Mouse (Mus musculus): ENCODE data around the gene Nudt16l1.

The Nudt16l1 gene

DNA sequence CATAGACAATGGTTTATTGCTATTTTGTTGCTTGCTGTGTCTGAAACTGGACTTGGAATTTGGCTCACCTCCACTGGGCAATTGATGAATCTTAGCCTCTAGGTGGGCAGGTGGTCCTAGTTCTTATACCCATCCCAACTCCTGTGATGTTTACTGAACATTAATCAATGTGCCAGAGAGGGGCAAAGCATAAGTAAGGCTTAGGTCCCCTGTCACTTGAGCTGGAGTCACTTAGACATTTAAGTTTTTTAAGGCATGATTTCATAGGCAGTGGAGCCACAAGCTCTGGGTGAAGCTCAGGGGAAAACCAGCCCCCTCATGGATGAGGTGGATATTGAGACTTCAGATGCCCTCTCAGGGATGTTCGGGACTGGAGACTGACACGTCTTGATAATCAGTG is at the start of gene Nudt16l1:
Nudt16l1 (plus strand) TSS at position 301 of the 400 bp plus-strand sequence.
- no peak for DNase-seq (ENCODE audit: low read depth, low spot score)

DNA sequence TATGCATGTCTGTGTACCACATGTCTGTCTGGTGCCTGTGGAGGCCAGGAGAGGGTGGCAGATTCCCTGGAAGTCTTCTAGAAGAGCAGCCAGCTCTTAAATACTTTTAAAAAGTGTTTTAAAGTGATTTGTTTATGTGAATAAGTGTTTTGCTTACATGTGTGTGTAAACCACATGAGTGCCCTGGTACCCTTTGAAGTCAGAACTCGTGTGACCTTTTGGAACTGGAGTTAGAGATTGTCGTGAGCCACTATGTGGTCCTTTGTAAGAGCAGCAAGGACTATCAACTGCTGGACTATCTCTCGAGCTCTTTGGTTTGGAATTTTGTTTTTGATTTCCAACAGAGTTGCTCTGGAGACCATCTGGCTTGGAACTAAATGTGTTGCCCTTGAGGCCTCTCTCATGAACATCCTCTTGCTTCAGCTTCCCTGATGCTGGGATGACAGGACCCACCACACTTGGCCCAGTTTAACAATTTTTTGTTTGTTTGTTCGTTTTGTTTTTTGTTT is 48.3 kb upstream of the Nudt16l1 start:
- no peak for DNase-seq (ENCODE audit: low read depth, low spot score)

DNA sequence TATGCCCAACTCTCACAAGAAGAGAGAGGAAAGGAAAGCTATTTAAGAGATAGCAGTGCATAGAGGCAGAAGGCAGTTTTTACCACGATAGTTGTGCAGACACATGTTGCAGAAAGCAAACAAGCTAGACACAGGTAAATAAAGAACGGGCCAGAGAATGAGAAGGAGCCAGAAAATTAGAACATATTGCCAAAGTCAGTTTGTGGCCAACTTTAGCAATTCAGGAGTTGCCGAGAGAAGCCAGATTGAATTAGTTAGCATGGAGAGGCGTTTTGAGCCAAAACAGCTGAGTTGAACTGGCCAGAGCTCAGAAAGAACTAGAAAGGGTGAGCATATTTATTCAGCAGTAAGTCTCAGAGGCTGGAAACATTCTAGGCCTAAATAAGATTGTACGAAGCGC is 46.4 kb upstream of the Nudt16l1 start:
- DNase-seq (ENCODE audit: low read depth, low spot score) = no peak

DNA sequence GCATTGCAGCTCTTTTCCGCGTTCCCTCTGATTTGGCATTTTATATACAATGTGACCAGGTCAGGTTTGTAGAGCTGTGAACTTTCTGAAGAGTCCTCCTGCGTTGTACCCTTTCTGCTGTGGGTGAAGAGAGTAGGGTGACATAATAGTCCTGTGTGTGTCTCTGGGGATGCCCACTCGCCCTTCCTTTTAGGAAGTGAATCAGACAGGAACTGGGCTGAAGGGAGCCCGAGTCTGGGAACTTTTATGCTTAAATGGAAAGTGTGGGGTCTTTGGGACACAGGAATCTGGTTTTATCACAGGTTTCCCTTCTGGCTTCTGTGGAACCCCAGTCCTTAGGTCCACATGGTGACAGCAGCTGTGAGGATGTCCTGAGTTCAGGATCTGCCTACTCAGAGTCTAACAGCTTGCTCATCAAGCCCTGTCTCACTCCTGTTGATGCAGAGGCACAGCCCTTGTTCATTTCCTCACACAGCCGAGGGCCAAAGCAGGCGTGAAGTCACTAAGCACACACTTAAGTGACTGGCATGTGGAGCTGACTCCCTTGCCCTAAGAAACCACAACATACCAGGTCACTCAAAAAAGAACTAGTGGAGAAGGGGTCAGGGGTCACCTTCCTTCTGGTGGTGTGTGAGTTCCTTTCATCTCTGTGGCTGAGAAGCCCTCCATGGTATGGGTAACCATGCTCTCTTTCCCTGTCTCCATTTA is 44.2 kb upstream of the Nudt16l1 start:
- no peak for DNase-seq (ENCODE audit: low read depth, low spot score)

DNA sequence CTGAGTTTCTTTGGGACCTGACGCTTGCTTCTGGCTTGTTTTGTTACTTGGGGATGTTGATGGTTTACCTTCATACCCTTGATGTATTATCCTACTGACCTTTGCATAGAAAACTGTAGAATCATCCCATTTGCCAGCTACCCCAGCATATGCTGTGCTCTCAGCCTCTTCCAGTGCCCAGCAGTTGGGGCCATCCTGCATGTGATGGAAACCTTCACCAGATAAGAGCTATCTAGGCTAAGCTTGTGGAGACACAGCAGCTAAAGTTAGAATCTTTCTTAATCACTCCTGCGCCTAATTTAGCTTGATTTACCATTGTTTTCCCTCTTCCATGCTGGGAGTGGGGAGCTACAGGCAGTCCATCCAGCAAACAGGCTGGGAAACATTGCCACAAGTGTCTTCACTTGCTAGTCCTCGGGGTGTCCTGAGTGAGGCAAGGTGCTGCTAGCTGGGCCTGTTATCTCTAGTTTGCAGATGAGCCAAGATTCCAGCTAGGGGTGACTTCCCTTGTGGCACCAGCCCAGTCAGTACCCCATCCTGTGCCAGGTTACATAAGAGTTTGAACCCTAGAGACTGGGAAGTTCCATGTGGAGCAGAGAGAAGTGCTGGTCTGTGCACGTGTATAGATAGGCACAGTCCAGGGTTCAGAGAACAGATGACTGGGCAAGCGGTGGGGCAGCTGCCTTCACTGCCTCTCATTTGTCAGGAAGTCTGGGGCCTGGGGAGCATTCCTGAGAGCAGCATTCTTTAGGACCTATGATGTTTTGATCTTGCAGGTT is 42.1 kb upstream of the Nudt16l1 start:
- no peak for DNase-seq (ENCODE audit: low read depth, low spot score)

DNA sequence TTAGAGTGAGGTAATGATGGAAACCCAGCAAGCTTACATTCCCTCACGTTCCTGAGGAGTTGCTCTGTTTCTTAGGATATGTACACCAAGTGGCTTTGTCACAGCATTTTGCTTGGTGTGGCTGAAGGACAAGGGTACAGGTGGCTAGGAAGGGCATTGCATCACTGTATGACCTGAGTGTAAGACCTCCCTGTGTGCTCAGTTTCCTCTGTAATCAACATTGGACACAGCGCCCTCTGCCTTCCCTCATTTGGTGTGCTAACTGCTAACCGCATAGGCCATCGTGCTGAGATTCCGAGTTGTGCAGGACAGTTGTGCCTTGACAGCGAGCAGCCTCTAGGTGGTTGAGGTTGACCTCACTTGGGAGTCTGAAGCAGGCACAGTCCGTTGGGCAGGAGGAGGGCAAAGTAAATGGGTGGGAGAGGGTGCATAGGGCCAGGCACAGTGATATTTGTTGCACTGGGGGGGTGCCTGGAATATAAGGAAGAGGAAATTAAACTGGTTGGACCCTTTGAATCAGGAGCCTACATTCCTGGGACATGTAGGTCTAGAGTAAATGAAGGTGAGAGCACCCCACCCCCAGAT is 41.3 kb upstream of the Nudt16l1 start:
- DNase-seq (ENCODE audit: low read depth, low spot score) = no peak

DNA sequence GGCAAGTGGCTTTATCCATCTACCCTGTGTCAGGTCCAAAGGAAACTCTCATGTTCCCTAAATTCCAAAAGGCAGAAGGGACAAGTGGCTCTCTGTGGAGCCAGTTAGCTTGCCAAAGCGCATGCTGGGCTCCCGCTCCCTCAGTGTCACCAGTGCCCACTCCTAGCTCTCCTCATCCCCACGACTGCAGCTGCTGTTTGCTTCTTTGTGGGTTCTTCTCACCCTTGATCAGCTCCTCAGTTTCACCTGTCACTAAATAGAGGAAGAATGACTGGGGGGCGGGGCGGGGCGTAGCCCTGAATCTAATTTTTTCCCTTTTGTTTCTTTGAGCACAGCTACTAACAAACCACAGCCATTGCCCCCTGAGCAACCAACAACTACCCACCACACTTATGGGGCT is 39.7 kb upstream of the Nudt16l1 start:
- no peak for DNase-seq (ENCODE audit: low read depth, low spot score)

DNA sequence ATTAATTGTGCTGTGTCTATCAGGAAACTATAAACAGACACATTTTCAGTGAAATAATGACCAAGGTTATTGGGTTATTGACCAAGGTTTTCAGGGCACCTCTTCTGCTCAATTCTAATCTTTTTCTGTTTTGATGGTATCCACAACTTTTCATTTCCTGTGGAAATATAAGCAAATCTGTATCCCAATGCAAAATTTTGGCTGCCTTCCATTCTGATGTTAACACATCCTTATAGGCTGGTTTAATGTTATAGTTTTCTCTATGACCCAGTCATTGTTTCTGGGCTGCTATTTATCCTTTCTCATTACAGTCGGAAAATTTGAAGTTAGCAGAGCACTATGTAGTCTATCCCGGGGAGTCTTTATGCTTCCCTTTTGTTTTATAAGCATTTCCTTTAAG is 38.9 kb upstream of the Nudt16l1 start:
- DNase-seq (ENCODE audit: low read depth, low spot score) = no peak

DNA sequence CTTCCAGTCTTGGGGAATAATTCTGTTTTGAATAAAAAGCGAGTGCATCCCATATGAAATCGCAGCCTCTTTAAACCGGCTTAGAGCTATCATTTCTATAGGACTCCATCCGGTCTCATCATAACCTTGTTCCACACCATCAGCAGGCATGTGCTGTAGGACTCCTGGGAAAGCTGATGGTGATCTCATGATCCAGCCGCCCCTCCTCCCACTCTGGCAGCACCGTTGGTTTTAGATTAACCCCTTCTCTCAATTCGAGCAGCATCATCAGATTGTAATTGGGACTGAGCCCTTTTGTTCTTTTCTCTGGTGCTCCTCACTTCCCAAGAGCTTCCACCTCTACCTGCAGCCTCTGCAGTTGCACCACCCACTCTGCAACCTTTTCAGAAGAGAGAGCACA is 37.4 kb upstream of the Nudt16l1 start:
- DNase-seq (ENCODE audit: low read depth, low spot score) = no peak

DNA sequence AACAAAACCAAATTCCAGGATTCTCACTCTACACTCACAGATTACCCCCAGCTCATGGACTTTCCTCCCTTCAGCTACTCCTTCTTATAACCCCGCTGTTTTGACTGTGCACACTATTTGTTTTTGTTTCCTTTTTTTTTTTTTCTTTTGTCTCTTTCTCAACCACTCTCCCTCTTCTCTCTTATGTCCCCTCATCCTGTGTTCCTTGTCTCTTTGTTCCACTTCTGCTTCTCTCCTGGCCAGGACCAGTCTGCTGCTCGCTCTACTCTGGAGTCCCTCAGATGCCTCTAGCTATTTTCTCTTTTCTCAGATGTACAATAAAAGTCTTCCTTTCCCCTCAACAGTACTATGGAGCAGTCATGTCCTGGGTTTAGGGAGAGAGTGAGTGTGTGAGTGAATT is 36.2 kb upstream of the Nudt16l1 start:
- no peak for DNase-seq (ENCODE audit: low read depth, low spot score)

DNA sequence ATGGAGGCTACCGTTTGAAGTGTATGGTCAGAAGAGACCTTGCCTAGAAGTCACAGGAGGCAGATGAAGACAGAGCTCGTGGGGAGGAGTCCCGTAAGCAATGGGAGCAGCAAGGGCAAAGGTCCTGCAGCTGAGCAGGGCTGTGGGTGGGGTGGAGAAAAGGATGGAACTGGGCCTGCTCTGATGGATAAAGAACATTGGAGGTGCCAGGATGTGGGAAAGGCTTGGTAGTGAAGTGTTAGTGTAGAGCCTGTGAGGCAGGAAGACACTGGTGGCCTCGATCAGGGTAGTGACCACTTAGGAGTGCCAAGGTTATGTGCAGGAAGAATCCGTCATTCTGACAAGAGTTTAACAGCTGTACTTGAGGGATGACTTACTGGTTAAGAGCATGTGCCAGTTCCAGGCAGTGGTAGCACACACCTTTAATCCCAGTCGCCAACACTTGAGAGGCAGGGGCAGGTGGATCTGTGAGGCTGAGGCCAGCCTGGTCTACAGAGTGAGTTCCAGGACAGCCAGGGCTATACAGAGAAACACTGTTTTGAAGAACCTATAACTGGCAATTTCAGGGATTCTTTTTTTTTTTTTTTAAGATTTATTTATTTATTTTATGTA is 35.0 kb upstream of the Nudt16l1 start:
- no peak for DNase-seq (ENCODE audit: low read depth, low spot score)

DNA sequence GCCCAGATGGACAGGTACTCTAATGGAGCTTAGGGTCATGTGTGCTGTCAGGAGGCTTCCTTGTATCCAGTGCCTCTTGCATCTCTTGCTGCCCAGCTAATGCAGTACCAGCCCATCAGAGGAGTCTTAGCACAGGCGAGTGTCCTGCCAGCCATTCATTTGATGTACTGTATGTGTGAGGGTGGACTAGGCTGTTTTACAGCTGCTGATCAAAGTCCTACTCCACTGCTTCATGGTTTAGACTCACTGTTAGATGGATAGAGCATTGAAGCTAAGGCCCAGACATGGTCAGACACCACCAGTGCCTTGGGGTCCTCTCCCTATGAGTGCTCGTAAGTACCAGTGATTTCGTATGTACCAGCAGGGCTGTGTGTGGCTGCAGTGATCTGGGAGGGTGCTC is 33.7 kb upstream of the Nudt16l1 start:
- DNase-seq (ENCODE audit: low read depth, low spot score) = no peak

DNA sequence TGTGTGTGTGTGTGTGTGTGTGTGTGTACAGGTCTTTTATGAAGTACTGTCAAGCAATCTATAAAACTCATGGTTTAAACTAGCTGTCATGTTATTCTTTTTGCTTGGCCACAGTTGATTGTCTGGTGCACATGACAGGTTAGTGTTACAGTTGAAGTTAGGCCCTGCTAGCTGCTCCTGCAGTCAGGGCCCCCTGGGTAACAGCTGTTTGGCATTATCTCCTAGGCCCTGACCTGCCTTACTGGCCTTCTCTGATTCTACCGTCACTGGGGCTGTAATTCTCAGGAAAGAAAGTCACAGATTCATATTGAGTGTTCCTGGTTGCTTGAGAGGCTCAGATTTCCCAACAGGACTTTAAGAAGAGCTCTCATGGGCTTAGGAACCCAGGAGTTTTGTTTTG is 33.0 kb upstream of the Nudt16l1 start:
- DNase-seq (ENCODE audit: low read depth, low spot score) = no peak

DNA sequence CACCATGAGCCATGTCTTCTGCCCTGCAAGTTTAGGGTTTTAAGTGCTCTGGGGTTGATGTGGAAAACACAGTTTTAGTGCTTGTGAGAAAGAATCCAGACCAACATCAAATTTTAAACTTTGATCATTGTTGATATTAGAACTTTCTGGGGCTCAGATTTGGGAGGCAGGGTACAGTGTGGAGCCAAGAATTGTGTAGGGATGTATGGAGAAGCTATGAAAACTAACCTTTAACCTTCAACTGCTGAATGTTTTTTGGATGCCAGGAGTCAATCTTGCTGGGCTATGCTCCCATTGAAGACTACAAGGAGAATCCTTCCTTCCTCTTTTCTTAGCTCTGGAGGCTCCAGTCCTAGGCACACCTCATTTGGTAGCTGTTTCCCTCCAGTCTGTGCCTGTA is 32.0 kb upstream of the Nudt16l1 start:
- DNase-seq (ENCODE audit: low read depth, low spot score) = no peak

DNA sequence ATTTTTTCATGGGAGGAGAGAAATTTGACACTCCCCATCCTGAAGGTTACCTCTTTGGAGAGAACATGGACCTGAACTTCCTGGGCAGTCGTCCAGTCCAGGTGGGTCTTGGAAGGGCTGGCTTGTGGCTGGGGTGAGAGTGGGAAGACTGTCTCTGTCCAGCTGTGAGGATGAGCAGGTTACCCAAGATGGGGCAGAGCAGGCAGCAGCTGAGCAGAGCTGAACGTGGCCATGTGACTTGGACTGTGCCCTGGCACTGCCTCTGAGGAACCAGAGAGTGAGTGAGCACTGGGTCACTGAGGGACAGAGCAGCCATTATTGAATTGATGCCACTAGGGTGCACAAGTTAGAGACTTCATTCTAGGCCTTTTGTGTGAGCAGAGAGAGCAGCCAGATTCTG is 31.2 kb upstream of the Nudt16l1 start:
- no peak for DNase-seq (ENCODE audit: low read depth, low spot score)

DNA sequence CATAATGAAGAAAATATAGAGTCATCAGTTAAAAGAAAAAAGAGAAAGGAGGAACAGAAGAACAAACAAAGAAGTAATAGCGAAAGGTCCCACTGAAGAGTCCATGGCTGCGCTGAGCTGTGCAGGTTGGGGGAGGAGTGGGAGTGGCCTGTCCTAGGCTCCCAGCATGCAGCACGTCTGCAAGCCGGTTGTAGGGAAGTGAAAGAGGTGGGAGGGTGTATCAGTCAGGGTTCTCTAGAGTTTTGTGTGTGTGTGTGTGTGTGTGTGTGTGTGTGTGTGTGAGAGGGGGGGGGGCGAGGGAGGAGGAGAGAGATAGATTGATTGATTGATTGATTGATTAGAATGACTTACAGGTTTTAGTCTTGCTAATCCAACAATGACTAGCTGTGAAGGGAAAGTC is 30.6 kb upstream of the Nudt16l1 start:
- DNase-seq (ENCODE audit: low read depth, low spot score) = no peak

DNA sequence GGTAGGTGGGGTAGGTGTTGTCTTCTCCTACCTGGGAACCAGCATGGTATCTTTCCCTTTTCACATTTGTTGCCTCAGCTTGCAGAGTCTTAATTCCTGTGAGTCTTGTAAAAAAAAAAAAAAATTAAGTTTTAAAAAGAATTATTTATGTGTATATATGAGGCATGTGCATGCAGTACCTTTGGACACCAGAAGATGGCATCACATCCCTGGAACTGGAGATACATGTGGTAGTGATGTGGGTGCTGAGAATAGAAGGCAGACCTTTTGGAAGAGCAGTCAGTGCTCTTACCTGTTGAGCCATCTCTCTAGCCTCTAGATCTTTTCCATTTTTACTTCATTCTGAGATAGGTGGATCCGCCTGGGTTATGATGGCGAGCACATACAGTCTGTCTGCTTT is 28.8 kb upstream of the Nudt16l1 start:
- DNase-seq (ENCODE audit: low read depth, low spot score) = no peak

DNA sequence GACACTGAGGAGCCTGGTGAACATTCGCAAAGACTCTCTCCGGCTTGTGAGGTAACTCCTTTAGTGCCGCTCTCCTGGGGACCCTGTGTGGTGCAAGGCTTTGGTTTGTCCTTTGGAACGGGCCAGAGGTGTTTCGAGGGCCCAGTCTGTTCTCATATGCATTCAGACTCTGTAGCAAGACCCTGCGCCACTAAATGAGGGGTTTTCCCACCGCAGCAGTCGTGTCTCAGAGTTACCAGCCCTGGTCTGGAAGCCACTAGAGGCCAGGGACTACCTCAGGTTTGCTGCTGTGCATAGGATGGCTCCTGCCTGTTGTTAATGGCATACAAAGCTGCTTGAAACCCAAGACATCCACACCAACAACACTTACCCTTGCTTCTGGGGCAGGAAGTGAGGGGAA is 27.8 kb upstream of the Nudt16l1 start:
- no peak for DNase-seq (ENCODE audit: low read depth, low spot score)

DNA sequence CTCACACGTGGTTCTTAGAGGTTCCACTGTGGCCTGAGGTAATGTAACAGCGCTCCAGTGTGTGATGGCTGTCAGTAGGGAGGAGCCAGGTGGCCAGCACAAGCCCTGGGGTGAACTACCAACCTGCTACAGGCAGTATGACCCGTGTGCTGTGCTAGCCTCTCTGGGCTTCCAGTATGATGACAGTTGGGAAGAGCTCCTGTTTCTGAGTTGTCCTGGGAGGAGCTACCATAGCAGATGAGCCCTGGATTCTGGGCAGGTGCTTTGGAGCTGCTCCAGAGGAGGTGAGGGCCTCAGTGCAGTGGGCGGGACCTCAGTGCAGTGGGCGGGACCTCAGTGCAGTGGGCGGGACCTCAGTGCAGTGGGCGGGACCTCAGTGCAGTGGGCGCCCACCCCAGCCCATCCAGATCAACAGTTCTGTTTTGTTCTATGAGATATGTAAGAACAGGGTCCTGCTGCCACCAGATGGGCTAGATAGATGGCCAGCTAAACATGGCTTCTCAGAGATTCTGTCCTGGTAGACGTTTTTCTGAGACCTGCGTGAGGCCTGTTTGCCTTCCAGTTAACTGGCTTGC is 26.4 kb upstream of the Nudt16l1 start:
- no peak for DNase-seq (ENCODE audit: low read depth, low spot score)

DNA sequence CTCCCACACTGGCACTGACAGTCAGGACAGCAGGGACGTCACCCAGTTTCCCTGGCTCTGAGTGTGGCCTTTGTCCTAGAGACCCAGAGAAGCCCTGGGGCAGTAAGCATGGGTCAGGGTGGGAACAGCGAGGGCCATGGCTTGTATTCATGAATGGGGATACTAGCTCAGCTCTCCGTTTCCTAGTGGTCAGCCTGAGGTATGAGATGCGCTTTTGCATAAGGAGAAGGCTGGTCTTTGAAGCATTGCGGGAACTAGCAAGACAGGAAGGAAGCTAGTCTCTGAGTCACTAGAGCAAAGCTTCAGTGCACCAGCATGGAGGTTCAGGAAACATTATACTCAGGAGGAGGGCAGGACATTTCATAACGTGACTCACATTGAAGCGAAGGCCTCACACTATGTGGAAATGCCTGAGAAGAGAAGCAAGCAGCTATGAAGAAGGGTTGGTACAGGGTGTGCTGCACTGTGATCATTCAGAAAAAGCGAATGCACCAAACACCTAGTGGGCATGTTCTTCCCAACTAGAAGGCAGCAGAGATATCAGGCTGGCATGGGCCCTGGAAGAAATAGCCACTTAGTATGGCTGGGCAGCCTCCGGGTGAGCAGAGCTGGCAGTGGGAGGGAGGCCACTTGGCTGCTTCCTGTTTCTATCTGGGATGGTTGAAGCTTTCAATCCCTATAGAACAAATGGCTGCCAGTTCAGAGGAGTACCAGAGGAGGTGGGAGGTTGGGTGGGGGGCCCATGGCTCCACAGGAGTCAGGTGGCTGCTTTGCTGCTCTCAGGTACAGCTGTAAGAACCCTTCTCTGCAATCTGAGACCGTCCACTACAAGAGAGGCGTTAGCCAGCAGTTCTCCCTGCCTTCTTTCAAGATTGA is 25.4 kb upstream of the Nudt16l1 start:
- DNase-seq (ENCODE audit: low read depth, low spot score) = no peak
